8 mouse cellular contexts compared by ENCODE assay signal in genomic region chr5:113313998-113314397, GRCm38 (mm10). TPM values are rescaled to one million over a fixed set of nuclear protein-coding genes. Genes with fewer than 3 reads are reported as not detected.
DNase-seq lines count a peak whose midpoint lies in the region; ATAC-seq lines count a peak whose summit lies in the region.

No protein-coding gene starts in this region.

- DNase-seq in adrenal gland, adult 18-20 months (ENCODE audit: low spot score in 2 of 2), result peak; percentile 42 to 57
- peak; percentile 94 for DNase-seq in cerebellum, adult 9-10 months
- peak; percentile 78 for DNase-seq in forelimb bud, embryonic 11.5 days (ENCODE audit: low read depth, low spot score)
- peak; percentile 88 for DNase-seq in layer of hippocampus, adult 9-11 months
- DNase-seq in lung, postnatal 14 days, result peak; percentile 71
- DNase-seq in right cerebral cortex, adult 2 months (ENCODE audit: low spot score in 2 of 2), result peak; percentile 91 to 94
- no peak for DNase-seq in yolk sac, embryonic 10.5 days (ENCODE audit: low spot score)

- H3K9ac ChIP-seq in hindbrain, embryonic 13.5 days, result no peak overlapping the region; the same call in 1 of the 2 replicates

- H3K4me1 ChIP-seq in hindbrain, embryonic 13.5 days (replicated peaks), result peaks cover 19% of the 10 kb centered on the region

- 1% methylated on average over 24 of the region's 24 CpGs for WGBS in hindbrain, embryonic 13.5 days

- H3K27me3 ChIP-seq in hindbrain, embryonic 13.5 days, result peaks cover 16% of the 10 kb centered on the region

- H3K36me3 ChIP-seq in hindbrain, embryonic 13.5 days, result no peaks in the 10 kb centered on the region

- peak overlapping the region; percentile 37 for H3K4me2 ChIP-seq in hindbrain, embryonic 13.5 days

- H3K9me3 ChIP-seq in hindbrain, embryonic 13.5 days, result no peaks in the 10 kb centered on the region

- peak overlapping the region; percentile 8; the same call in 1 of the 2 replicates for H3K4me3 ChIP-seq in hindbrain, embryonic 13.5 days

- no peak overlapping the region for H3K27ac ChIP-seq in hindbrain, embryonic 13.5 days

- ATAC-seq in hindbrain, embryonic 13.5 days (ENCODE audit: low FRiP score), result peak; percentile 30; the same call in 1 of the 2 replicates

RNA-seq across cellular contexts. Expression of gene Sgsm1, which starts 3.4 kb away (rescaled TPM):
- total RNA-seq in adrenal gland, adult 18-20 months (2021), result 10 to 100 TPM in 1 of 2 experiments, 1 to 10 TPM in 1; 8.8 to 12.2 TPM
- polyA plus RNA-seq in hindbrain, embryonic 13.5 days (2015; fragmentation: Nextera tagmentation; extraction: Ambion mirVana), result 14.2 and 14.5 TPM in 2 replicates

RNA-seq across cellular contexts. Expression of gene Aym1, which starts 43.1 kb away (rescaled TPM):
- total RNA-seq in adrenal gland, adult 18-20 months (2021), result not detected
- polyA plus RNA-seq in hindbrain, embryonic 13.5 days (2015; fragmentation: Nextera tagmentation; extraction: Ambion mirVana), result not detected in 2 replicates
